Mouse (Mus musculus) v-Abl transformed pro-B cells (cell line): ENCODE measurements around the gene Ap2b1.

Experiments used
- in situ Hi-C, 2 experiments: fragments of 400-800 bp; cut with MboI; formaldehyde crosslinking; loops; one replicate each; pipeline ENCODE4 v1.15.1; 2025; ENCODE audit not compliant: unreplicated experiment in 2 of 2

The Ap2b1 gene

DNA sequence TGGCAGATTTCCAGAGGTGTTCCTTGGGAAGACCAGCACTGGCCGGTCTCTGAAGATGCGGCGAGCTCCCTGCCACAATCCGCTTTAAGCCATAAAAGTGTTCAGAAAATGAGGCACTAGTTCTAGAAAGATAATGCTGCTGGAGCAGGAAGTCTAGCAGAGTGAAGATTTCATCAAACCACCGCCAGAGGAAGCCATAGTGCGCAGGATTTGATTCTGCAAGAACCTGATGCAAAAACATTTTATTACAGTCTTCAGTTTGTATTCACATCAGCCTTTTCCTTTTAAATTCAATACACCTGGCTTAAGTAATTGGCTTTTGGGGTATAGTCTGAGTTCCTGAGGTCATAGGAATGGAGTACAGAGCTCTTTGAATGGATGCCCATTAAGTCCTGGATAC lies 1.0 kb upstream of the Ap2b1 start:
- in situ Hi-C loops, result no loop called here

DNA sequence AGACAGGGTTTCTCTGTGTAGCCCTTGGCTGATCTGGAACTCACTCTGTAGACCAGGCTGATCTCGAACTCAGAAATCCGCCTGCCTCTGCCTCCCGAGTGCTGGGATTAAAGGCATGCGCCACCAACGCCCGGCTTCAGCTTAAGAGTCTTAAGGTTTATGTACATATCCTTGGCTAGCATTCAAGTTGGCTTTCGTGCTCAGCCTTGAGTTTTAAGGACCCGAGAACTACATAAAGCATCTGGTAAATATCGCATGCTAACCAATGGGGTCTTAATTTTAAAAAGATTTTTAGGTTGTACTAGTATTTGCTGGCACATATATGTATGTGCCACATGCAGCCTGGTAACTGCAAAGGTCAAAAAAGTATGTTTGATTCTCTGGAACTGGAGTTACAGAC lies 900 bp downstream of the Ap2b1 start:
- in situ Hi-C loops, result loop anchor here in 1 of 2 experiments (25.0 kb wide), 1 partner anchor 1538 kb away; the partner anchor contains the start of gene Dhrs11

GRCm38 (mm10) chr11:83301431-83301831 lies 2.6 kb downstream of the Ap2b1 start:
- in situ Hi-C loops, result loop anchor here in 1 of 2 experiments (25.0 kb wide), 1 partner anchor 1536 kb away; the partner anchor contains the start of gene Dhrs11

DNA sequence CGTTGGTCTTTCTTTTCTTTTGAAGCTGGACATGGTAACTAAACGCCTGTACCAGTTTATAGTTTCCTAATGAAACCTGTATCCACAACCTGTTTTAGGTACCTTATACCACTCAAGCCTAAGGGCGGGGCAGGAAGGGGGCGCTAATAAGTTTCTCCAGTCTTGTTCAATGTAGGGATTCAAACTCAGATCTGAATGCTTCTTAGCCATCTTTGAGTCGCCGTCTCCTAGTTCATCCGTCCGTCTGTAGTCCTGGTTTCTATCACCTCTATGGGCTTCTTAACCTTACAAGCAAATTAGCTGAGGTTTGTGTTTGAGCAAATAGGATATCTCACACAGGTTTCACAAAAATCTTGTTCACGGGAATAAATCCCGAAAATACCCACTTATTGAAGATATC lies 3.3 kb downstream of the Ap2b1 start:
- in situ Hi-C loops, result loop anchor here in 1 of 2 experiments (25.0 kb wide), 1 partner anchor 1535 kb away; the partner anchor contains the start of gene Dhrs11

DNA sequence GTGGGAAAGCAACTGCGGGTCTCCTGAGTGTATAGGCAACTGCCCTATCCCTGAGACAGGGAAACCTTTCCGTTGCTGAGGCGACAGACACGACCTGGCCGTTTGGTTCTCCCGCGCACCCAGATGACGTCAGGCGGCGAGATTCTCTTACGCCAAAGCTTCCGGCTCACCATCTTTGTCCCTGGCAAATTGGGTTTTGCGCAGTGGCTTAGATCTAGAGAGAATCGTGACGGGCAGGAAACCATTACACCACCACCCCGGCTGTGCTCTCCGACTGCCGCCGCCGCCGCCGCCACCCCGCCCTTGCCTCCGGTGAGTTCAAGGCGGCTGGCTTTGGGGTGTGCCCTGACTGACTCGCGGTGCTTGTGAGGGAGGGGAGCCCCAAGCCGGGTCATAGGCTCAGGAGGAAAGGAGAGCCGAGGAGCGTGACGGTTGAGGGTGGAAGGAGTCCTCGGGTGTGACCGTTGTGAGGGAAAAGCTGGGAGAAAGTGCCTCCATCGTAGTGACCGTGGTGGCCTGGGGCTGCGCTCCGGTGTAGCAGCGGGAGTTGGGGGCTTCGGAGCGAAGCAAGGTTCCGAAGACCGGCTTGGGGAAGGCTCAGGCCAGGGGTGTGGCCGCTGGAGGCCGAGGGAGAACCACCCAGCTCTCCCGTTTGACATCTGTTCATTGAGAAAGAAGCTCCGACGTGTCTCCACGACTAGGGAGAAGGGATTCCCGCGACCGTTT lies 3.9 kb downstream of the Ap2b1 start, which contains the start of gene Pex12:
Gene Pex12 (minus strand): TSS at position 61 of the 726 bp plus-strand sequence.
- in situ Hi-C loops, result loop anchor here in 1 of 2 experiments (25.0 kb wide), 1 partner anchor 1535 kb away; the partner anchor contains the start of gene Dhrs11

DNA sequence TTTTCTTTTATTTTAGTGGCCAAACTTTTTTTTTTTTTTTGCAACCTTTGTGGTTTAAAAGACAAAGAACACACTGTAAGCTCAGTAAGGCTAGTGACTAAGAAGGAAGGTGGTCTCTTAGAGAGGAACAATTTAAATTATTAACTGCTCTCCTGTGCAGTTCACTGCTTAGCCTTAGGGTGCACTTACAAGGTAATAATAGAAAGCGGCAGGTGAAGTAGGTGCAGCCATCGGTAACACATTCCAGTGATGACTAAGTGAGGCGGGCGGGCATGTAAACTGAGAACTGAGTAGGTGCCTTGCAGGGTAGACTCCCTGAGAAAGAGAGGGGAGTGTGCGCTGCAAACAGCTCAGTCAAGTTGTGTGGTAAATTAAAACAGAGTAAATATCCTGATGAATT lies 4.9 kb downstream of the Ap2b1 start:
- in situ Hi-C loops, result loop anchor here in 1 of 2 experiments (25.0 kb wide), 1 partner anchor 1534 kb away; the partner anchor contains the start of gene Dhrs11

- in situ Hi-C loops, result loop anchor here in 1 of 2 experiments (25.0 kb wide), 1 partner anchor 1533 kb away; the partner anchor contains the start of gene Dhrs11
Observed at GRCm38 (mm10) chr11:83304485-83304884, 5.7 kb downstream of the Ap2b1 start.

- in situ Hi-C loops, result loop anchor here in 1 of 2 experiments (25.0 kb wide), 1 partner anchor 1531 kb away; the partner anchor contains the start of gene Dhrs11
Observed at GRCm38 (mm10) chr11:83306700-83307253, 8.0 kb downstream of the Ap2b1 start.

DNA sequence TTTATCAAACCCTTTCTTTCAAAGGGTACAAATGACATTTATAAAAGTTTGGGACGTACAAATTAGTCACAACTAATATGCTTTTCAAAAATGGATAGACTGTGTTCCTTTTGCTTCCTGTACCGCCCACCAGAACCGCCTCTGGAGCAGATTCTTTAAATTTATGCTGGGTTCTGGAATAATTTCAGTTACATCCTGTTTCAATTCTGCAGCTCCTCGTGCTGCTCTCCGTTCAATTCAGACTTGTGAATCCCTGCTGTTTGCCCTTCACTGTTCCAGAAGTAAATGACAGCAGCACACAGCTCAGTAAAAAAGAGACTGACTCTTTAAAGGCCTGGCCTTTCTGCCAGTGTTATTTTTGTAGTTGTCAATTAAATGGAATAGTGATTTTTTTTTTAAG lies 13.6 kb downstream of the Ap2b1 start:
- in situ Hi-C loops, result loop anchor here in 1 of 2 experiments (25.0 kb wide), 1 partner anchor 1525 kb away; the partner anchor contains the start of gene Dhrs11

DNA sequence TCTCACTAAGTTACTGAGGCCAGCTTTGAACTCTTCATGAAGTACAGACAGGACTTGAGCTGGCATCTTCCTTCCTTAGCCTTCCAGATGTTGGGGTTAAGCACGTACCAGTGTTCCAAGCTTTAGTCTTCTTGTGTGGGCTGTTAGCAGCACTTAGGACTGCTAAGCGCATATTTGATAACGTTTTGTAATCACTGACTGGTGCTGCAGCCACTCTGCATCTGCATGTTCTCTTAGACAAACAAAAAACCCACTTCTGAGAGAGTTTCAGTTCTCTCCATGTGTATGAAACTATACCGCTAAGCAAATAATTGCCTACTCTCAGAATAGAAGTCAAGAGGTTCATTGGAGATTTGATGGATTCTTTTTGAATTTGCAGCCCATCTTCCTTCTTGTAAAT lies 20.2 kb downstream of the Ap2b1 start:
- in situ Hi-C loops, result loop anchor here in 1 of 2 experiments (25.0 kb wide), 1 partner anchor 1518 kb away; the partner anchor contains the start of gene Dhrs11

GRCm38 (mm10) chr11:83326692-83327091 lies 27.9 kb downstream of the Ap2b1 start:
- in situ Hi-C loops, result loop anchor here in 1 of 2 experiments (10.0 kb wide), 1 partner anchor 98 kb away; the partner anchor contains the start of gene Gas2l2

- in situ Hi-C loops, result loop anchor here in 1 of 2 experiments (10.0 kb wide), 1 partner anchor 97 kb away; the partner anchor contains the start of gene Gas2l2
Observed at GRCm38 (mm10) chr11:83327427-83327826, 28.6 kb downstream of the Ap2b1 start.

- in situ Hi-C loops, result no loop called here
Observed at GRCm38 (mm10) chr11:83335826-83336225, 37.0 kb downstream of the Ap2b1 start.

DNA sequence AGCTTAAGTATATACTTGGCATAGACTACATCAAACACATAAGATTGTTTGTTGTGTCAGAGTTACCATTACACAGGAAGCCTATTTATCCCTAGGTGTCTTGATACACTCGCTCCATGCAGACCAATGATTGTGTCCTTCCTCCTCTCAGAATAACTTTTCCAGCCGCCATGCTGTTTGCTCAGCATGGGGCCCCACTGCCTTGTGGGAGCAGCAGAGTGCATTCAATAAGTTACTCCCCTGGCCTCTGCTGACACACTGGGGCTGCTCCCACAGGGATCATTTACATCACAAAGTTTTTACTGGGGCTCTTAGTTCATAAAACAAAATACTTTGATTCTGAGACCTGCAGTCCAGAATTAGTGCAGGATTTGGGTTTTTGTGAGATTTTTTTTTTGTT lies 40.9 kb downstream of the Ap2b1 start:
- in situ Hi-C loops, result no loop called here

GRCm38 (mm10) chr11:83341716-83342245 lies 43.0 kb downstream of the Ap2b1 start:
- in situ Hi-C loops, result no loop called here

DNA sequence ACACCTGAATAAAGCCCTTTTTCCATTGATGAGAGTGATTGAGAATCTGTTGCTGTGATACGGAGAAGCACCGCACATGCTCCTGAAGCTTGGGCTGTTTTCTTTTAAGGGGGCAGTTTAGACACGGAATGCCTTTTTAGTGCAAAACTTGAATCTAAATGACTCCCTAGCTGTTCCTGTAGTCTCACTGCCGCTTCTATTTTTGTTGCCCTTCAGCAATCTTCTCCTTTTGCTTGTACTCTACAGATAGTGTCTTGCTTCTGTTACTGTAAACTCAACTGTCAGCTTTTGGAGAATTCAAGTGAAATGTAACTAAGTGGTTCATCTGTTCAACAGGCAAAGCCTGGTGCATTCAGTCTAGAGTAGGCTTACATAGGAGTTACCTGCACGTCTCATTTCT lies 56.6 kb downstream of the Ap2b1 start:
- in situ Hi-C loops, result loop anchor here (5.0 kb wide), 1 partner anchor 67 kb away; no protein-coding TSS in a partner anchor

DNA sequence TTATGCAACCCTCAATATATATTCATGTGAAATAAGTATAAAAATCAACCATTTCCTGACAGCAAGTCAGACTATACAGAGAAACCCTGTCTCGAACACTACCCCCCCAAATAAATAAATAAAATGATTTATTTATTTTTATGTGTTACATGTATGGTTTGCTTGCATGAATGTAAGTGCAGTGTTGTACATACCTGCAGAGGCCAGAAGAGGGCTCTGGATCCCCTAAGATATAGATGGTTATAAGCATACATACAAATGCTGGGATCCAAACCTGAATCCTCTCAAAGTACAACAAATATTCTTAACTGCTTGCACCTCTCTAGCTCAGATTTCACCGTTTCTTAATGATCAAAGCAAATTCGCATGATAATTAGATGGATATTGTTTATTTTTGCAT lies 58.6 kb downstream of the Ap2b1 start:
- in situ Hi-C loops, result loop anchor here (5.0 kb wide), 1 partner anchor 65 kb away; no protein-coding TSS in a partner anchor

GRCm38 (mm10) chr11:83364656-83365055 lies 65.8 kb downstream of the Ap2b1 start:
- in situ Hi-C loops, result no loop called here

DNA sequence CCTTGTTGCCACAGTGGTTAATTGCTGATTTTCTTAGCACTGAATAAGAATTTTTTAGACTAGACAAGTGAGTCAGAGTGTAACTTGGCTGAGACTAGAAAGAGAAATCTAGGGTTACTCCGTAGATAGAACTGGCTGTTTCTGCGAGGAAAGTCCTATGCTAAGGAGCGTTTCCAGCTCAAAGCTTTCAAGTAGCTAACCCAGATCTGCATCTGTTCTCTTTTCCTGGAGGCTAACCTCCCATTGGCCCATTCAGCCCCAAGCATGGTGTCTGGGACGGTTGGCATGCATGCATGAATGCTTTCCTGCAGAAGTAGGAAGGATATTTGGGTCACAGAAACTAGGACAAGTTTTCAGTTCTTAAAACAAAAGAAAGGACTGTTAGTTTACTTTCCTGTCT lies 72.4 kb downstream of the Ap2b1 start:
- in situ Hi-C loops, result no loop called here

GRCm38 (mm10) chr11:83379745-83380341 lies 81.0 kb downstream of the Ap2b1 start:
- in situ Hi-C loops, result no loop called here
